Mouse (Mus musculus): ENCODE measurements around the gene Sgcb.

DNA sequence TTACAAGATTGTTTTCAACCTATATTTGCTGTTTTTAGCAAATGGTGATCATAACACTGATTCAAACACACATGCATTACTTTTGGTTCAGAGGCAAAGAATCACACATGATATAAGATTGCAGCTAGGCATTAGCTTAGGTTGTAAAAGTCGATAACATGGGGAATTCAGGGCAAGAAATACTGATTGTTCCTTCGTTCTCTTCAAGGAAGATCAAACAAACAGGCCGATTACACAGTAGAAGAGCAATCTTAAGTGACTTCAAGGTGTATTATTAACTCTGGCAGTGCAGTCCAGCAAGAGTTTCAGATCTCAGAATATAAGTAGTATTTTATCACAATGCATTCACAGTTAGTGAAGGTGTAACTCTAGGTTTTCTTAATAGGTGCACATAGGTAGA lies 60.5 kb downstream of the Sgcb start:
- TF ChIP-seq CTCF (IDR thresholded peaks at IDR 0.05; ENCODE audit: control insufficient read depth, insufficient read depth, insufficient read length) (no peak), MAX (IDR thresholded peaks at IDR 0.05) (no peak), MYOD1 (IDR thresholded peaks at IDR 0.05; ENCODE audit: control insufficient read depth, insufficient read length, low read depth) (no peak), FOSL1 (IDR thresholded peaks at IDR 0.05; ENCODE audit: insufficient read depth, low read length, poor library complexity, severe bottlenecking) (no peak), USF1 (IDR thresholded peaks at IDR 0.05; ENCODE audit: low read depth) (no peak), CEBPB (IDR thresholded peaks at IDR 0.05; ENCODE audit: low read depth) (no peak)

Measured in C2C12 (cell line).